Mouse (Mus musculus) kidney, adult 18-20 months (tissue): Measurements from ENCODE around the gene Acr.

Experiments used
- DNase-seq: peaks from one replicate; pipeline ENCODE4 v3.0.0; 2021

The Acr gene

DNA sequence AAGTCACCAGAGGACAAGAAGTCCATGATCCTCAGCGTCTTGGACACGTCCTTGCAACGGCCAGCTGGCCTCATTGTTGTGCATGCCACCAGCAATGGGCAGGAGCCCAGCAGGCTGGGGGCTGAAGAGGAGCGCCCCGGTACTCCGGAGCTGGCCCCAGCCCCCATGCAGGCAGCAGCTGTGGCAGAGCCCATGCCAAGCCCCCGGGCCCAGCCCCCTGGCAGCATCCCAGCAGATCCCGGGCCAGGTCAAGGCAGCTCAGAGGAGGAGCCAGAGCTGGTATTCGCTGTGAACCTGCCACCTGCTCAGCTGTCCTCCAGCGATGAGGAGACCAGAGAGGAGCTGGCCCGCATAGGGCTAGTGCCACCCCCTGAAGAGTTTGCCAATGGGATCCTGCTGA lies 19.3 kb upstream of the Acr start:
- no peak for DNase-seq

GRCm38 (mm10) chr15:89550506-89550905 lies 17.6 kb upstream of the Acr start:
- DNase-seq, result no peak

DNA sequence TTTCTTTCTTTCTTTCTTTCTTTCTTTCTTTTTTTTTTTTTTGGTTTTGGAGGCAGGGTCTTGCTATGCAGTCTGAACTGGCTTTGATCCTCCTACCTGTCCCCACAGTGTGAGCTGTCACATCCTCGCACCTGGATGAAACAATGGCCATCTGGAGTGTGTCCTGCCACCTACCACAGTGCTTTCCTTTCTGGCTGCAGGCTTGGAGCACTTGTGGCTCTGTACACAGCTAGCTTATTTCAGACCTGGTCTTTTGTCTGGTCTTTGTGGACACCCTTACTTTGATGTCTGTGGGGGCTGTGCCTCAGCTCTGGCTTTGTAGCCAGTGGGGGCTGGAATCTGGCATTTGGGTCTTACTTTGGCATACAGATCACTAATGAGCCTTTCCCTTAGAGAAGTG lies 16.4 kb upstream of the Acr start:
- no peak for DNase-seq

DNA sequence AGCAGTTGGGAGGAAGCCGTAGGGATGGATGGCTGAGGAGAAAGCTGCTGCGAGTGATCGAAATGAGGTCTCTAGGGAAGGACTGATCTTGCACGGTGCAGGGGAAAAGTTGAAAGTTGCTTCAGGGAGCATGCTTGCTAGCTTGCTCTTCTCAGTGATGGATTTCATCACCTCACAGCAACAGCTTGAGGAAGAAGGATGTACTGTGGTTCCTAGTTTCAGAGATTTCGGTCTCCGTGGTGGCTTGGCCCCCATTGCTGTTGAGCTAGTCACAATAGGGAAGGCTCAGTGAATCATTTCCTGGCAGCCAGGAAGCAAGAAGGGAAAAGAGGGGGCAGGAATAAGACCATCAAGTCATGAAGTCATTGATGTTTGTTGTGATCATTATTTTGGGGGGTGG lies 12.5 kb upstream of the Acr start:
- DNase-seq, result no peak

DNA sequence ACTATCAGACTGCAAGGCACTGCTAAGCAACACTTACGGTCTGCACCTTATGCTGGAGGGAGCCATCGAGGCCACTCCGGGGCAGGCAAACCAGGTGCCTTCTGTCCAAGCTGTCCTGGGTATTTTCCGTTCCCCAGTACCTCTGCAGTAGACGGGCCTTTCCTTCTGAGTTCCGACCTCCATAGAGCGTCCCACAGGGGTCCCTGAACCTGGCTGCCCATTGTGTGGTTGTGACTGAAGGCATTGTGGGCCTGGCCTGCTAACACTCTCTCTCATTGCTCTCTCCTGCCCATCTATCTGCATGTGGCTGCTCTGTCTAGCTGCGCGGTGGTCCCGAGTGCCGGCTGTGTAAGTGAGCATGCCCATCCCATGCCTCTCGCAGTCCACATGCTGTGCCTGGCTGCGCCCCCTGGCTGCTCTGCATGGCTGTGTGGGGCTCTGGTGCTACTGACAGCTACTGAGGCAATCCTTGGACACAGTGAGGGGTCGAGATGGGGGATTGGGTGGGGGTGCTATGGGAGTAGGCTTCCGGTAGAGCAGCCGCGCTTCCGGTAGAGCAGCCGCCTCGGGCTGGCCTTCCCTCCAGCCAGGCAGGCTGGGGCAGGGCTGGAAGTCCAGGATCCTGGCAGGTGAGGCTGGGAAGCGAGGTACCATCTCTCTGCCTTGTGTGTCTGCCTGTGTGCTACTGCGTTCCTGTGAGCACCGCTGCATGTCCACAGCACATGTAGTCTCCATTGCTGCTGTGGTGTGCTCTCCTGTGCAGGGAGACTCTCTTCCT lies 11.5 kb upstream of the Acr start:
- no peak for DNase-seq

DNA sequence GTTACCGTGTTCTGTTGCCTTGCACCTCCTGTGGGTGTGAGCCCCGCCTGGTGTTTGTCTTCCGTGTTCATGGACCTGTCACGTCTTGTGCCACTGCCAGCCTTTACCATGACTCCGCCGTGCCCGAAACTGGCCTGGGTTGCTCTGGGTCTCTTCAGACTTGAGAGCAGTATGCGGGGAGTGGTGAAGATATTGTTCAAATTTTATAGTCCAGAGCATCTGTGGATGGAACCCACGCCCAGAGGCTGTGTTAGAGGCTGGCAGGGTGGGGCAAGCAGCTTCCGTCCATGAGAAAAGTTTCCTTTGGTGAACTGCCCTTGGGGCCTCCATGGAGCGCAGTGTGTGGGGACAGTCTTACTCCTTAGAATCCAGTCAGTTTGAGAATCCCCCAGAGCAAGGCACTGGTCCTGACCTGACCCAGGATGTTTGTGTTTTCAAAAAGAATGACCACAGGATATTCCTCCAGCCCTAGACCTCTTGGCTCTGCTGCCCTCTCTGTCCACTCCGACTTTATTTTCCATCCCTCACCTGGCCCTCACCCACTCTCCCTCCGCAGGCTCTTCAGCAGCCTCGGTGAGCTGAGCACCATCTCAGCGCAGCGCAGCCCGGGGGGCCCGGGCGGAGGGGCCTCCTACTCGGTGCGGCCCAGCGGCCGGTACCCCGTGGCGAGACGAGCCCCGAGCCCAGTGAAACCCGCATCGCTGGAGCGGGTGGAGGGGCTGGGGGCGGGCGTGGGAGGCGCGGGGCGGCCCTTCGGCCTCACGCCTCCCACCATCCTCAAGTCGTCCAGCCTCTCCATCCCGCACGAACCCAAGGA lies 10.7 kb upstream of the Acr start:
- DNase-seq, result no peak

GRCm38 (mm10) chr15:89557996-89558390 lies 10.1 kb upstream of the Acr start:
- no peak for DNase-seq

GRCm38 (mm10) chr15:89559202-89559731 lies 8.9 kb upstream of the Acr start:
- DNase-seq, result no peak

- DNase-seq, result no peak
Measured at GRCm38 (mm10) chr15:89572147-89572546, 4.0 kb downstream of the Acr start.

- DNase-seq, result no peak
Measured at GRCm38 (mm10) chr15:89582494-89582893, 14.4 kb downstream of the Acr start.

DNA sequence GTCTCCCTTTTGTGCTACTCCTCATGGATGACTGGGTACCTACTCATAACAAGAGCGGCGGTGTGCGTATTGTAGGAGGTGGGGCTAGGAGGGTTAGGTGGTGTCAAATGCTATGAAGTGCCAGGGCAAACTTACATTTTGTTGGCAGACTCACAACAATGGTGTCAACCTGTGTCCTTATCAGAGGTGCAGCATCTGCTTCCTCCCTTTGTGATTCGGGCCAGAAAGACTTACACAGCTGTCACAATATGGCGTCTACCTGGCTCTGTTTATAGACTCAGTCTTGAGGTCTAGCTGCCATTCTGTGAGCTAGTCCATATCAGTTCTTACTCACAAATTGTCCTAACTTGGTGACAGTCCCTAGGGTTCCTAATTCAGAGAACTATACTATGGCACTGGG lies 17.0 kb downstream of the Acr start:
- no peak for DNase-seq

GRCm38 (mm10) chr15:89585631-89586030 lies 17.5 kb downstream of the Acr start:
- DNase-seq, result no peak

DNA sequence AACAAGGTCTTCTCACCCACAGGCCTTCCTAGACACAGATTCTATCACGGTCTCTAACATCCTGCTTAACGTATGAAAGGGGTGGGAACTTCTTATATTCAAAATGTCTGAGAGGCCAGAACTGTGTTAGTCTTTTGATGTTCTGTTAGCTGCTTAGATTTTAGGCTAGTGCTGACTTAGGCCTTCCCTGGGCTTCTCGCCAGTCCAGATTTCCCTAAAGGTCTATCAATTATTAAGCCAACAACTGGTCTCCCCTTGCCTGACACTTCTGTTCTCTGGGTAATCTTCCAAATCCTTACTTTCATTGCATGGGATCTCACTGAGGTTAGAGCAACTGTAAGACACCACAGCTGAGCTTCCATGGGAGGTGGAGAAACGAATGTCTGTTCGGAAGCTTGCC lies 21.0 kb downstream of the Acr start:
- DNase-seq, result peak; percentile 66

- no peak for DNase-seq
Measured at GRCm38 (mm10) chr15:89591317-89591716, 23.2 kb downstream of the Acr start.

- DNase-seq, result peak; percentile 87
Measured at GRCm38 (mm10) chr15:89591723-89592455, 23.8 kb downstream of the Acr start, which contains the start of gene Rabl2. TSS of gene Rabl2 (minus strand) at chr15:89591923.

DNA sequence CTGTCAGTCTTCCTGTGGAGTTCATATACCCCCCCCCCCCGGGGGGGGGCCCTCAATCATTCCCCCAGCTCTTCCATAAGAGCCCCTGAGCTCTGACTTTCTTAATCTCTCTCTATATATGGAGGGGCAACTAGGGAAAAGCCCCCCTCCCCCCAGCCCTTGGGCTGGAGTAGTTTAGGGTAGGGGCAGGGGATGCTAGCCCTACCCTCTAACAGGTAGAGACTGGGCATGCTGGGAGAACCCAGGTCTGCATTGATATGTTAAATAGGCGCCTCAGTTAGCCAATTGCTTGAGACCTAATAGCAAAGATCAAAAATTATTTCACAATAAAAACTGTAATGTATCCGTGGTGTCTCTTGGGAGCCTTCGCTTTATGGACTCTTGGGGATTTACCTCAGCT lies 24.4 kb downstream of the Acr start:
- no peak for DNase-seq

DNA sequence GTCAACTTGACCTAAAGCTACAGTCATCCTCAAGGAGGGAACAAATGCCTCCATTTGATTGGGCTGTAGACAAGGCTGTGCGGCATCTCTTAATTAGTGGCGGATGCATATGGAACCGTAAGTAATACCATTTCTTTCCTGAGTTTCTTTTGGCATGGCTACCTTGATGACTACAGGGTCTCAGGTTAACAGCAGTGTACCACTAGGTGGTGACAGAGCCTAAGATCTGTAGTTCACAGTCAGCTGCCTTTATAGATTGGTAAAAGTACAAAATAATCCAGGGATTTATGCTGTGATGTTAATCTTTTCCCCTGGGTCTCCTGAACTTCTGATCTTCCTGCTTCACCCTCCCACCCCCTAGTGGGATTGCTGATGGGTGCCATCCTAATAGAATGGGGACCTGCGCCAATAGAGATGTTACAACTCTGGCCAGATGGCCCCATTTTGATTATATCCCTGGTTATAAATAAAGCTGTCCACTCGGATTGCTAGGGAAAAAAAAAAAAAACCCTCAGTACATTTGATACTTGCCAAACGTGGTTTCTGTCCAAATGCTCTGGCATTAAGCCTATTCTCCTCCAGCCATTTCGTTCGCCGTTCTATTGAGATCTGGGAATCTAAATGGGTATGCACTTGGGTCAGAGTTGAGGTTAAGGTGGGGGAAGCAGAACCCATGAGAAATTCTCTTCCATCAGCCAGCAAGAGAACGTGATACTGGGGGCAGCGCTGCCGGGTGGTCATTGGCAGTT lies 37.9 kb downstream of the Acr start:
- DNase-seq, result no peak

DNA sequence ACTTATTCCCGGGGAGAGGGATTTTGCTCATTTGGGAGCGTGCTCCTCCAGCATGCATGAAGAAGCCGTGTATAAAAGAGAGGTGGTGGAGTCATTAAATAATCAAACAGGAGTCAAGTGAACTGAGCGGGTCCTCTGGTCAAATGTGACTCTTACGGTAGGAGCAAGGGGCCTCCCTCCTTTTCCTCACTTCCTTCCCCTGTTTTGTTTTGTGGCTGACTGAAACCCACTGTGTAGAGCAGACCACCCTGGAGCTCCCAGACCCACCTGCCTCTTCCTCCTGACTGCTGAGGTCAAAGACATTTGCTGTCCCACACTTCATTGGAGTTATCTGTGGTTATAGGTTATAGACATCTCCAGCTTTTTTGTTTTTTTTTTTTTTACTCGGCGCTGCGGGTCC lies 39.4 kb downstream of the Acr start:
- DNase-seq, result no peak

DNA sequence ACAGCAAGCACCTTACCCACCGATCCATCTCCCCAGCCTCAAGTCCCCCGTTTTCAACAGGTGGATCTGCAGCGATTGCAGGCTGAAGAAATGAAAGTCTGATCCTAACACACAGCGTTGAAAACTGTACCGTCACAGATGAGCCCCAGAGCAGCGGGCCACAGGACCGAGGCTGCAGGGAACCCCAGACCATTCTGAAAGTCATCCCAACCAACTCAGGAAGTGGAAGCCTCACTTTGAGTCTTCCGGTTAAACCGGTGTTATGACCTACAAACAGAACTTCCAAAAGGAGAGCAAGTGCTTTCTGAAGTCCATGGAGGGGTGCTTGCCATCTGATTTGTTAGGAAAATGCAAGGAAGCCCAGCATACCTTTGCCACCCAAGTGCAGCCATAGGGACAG lies 39.8 kb downstream of the Acr start:
- DNase-seq, result no peak

DNA sequence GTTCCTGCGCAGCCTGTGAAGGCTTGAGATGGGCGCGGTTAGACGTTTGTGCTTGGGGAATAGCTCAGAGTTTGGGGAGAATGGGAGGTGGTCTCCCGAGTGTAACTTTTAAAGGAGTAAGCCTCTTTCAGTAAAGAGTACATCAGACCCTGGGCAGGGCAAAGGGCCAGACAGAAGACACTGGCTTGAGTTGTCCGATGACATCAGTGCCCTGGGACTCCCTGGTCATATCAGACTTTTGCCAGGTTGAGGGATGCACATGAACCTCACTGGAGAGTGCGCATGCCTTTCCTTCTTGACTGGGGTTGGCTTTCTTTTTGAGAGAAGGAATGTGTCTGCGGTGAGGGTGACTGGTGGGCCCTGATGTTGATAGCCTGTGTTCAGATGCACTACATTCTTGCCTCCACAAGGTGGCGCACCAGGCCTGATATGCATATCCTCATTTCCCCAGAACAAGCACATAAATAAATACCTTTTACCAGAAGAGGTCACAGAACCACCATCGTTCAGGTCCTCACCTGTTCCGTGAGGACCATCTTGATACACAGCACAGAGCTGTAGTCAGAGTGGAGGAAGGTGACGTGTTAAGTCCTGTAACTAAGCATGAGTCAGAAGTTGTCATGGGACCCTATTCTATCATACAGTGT lies 54.3 kb downstream of the Acr start:
- peak; percentile 18 for DNase-seq

DNA sequence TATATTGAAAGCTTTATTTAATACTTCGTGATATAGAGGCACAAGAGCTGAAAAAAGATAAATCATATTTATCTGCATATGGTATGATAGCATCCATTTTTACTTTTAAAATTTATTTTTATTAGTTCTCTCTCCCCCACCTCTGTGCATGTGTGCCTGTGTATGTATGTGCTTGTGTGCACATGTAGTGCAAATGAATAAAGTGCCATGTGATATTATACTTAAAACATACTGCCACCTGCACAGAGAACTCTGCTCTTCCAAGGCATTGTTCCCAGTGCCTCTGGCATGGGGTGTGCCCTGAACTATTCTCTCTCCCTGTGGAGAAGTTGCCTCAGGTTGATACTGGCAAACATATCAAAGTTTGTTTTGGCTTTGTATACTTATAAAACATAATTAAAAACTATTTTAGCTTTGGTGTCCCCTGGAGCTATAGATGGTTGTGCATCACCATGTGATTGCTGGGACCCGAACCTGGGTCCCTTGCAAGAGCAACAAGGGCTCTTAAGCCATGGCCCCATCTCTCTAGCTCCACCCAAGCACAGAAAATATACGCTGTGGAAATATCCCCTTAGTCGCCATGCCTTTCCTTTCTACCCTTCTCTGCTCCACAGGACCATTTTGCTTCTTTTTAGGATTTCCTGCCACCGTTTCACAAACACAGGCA lies 55.0 kb downstream of the Acr start:
- no peak for DNase-seq

- DNase-seq, result peak; percentile 67
Measured at GRCm38 (mm10) chr15:89623626-89623959, 55.5 kb downstream of the Acr start.
